Mouse (Mus musculus): ENCODE data around the gene Tsga10.
"Not testable (repeated sequence)": the region's sequence is repeated elsewhere in the genome, so short reads cannot be mapped to it uniquely, and the experiment has no call there.

Tsga10 gene

GRCm38 (mm10) chr1:37850696-37851095 is 15.5 kb downstream of the Tsga10 start:
- DNase-seq, result no peak

- DNase-seq, result no peak
Observed at GRCm38 (mm10) chr1:37846878-37847277, 19.4 kb downstream of the Tsga10 start.

- DNase-seq, result no peak
Observed at GRCm38 (mm10) chr1:37831681-37832080, 34.5 kb downstream of the Tsga10 start.

- not testable (repeated sequence) for DNase-seq
Observed at GRCm38 (mm10) chr1:37802291-37802690, 63.9 kb downstream of the Tsga10 start.

GRCm38 (mm10) chr1:37800298-37800697 is 65.9 kb downstream of the Tsga10 start:
- no peak for DNase-seq

- no peak for DNase-seq
Observed at GRCm38 (mm10) chr1:37799505-37799904, 66.7 kb downstream of the Tsga10 start.

GRCm38 (mm10) chr1:37759407-37759806 is 106.8 kb downstream of the Tsga10 start:
- no peak for DNase-seq

GRCm38 (mm10) chr1:37744650-37745259 is 121.5 kb downstream of the Tsga10 start:
- DNase-seq, result no peak

- no peak for DNase-seq
Observed at GRCm38 (mm10) chr1:37742602-37743270, 123.5 kb downstream of the Tsga10 start.

- DNase-seq, result no peak
Observed at GRCm38 (mm10) chr1:37742126-37742525, 124.1 kb downstream of the Tsga10 start.

- DNase-seq, result no peak
Observed at GRCm38 (mm10) chr1:37740161-37740802, 125.9 kb downstream of the Tsga10 start.

- no peak for DNase-seq
Observed at GRCm38 (mm10) chr1:37738895-37739294, 127.3 kb downstream of the Tsga10 start.

- DNase-seq, result no peak
Observed at GRCm38 (mm10) chr1:37737045-37737444, 129.2 kb downstream of the Tsga10 start.

GRCm38 (mm10) chr1:37735932-37736331 is 130.3 kb downstream of the Tsga10 start:
- DNase-seq, result no peak

- DNase-seq, result no peak
Observed at GRCm38 (mm10) chr1:37734841-37735240, 131.4 kb downstream of the Tsga10 start.

GRCm38 (mm10) chr1:37729353-37729752 is 136.9 kb downstream of the Tsga10 start:
- no peak for DNase-seq

GRCm38 (mm10) chr1:37728053-37728452 is 138.2 kb downstream of the Tsga10 start:
- no peak for DNase-seq

- no peak for DNase-seq
Observed at GRCm38 (mm10) chr1:37727186-37727585, 139.0 kb downstream of the Tsga10 start.

GRCm38 (mm10) chr1:37726426-37726825 is 139.8 kb downstream of the Tsga10 start:
- DNase-seq, result no peak

GRCm38 (mm10) chr1:37725880-37726279 is 140.3 kb downstream of the Tsga10 start:
- no peak for DNase-seq

GRCm38 (mm10) chr1:37721092-37721491 is 145.1 kb downstream of the Tsga10 start:
- no peak for DNase-seq

GRCm38 (mm10) chr1:37719761-37720640 is 146.2 kb downstream of the Tsga10 start, which contains the start of gene 2010300C02Rik:
Gene 2010300C02Rik (minus strand): TSS chr1:37720085.
- peak; percentile 21 for DNase-seq

Data from kidney, adult 18-20 months (tissue).